Mouse (Mus musculus) spleen, embryonic (tissue): Measurements from ENCODE around the gene 7530416G11Rik.

Source experiments
- CTCF ChIA-PET: fragments of 350-600 bp; sonication (Branson Sonifier 250); formaldehyde crosslinking; loops from one replicate; lab custom pipeline; 2022; lab: Charles Lee

Gene 7530416G11Rik

DNA sequence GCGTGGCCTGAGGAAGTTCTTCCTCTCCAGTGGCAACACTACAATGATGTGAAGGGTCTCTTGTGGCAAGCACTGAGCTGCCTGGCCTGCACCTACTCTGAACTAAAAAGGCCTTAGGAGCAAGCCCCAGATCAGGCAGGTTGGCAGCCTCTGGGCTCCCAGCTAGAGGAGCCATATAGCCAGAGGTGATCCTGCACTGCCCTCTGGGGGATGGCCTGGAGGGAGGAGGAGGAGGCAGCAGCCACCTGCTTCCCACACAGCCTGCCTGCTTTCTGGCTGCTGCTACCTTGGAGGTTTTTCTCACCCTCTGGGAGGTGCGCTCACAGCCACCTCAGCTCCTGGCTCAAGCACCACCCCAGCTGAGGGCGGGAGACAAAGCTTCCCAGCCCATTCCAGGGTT, 22.4 kb downstream of the 7530416G11Rik start:
- CTCF ChIA-PET, result interaction anchor here (0.6 kb wide), 1 partner anchor 9 kb away, joined by 3 read pairs; no protein-coding TSS in a partner anchor

DNA sequence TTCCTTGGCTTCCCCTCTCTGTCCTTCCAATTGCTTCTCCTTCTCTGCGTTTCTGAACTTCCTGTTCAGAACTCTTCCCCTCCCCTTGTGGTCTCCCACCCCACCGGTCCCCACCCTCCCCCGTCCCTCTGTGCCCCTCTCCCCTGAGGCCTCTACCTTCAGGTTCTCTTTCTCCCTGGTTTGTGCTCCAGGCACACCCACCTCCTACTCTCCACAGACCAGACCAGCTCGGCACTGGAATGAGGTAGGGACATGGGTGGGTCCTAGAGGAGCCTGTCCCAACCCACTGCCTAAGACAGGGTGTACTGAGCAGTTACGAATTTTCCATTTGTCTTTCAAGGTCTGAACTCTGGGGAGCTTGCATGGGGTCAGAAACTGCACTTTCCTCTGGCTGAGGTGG, 23.1 kb downstream of the 7530416G11Rik start:
- CTCF ChIA-PET, result no interaction called here

- CTCF ChIA-PET, result no interaction called here
Measured at GRCm38 (mm10) chr15:85479365-85479764, 23.7 kb downstream of the 7530416G11Rik start.

GRCm38 (mm10) chr15:85477584-85477983, 25.4 kb downstream of the 7530416G11Rik start:
- CTCF ChIA-PET, result interaction anchor here (0.5 kb wide), 1 partner anchor 10 kb away, joined by 4 read pairs; no protein-coding TSS in a partner anchor

DNA sequence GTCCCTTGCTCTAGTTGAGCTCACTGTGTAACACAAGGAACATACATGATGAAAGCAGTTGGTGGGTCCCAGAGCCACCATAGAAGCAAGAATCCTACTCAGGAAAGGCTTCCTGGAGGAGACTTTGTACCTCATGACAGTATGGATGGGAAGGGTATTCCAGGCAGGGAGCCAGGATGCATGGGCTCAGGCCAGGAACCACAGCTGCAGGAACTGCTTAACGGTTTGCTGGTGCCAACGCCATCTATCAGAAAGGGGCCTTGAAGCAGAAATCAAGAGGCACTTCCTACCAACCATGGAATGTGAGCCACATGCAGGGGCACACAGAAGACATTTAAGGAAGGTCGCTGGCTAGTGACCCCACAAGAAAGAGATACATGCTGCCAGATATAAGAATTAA, 28.3 kb downstream of the 7530416G11Rik start:
- CTCF ChIA-PET, result no interaction called here

GRCm38 (mm10) chr15:85469401-85469800, 33.6 kb downstream of the 7530416G11Rik start:
- CTCF ChIA-PET, result no interaction called here

DNA sequence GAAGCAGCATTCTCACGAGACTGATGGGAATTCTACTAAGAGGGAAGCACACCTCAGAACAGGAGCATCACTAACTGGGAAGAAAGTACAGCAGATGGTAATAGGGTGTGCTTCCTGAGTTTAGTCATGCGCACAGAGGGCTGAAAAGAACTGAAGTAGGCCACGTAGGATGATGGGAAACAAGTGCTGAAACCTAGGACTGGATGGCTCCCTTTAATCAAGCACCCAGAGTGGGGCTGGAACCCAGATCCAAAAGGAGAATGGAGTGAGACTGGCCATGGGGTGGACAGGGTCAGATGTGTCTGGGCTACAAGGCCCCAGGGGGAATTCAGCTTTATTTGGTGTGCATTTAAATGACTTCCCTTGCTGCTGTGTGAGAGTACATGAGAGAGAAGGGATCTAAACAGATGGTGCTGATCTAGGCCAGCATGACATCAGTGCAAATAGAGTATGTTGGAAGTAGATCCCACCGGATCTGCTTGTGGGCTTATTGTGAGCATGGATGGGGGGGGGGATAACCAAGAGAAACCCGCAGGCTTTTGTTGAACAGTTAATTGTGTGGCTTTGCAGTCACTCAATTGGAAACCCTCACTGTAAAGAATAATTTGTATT, 36.5 kb downstream of the 7530416G11Rik start:
- CTCF ChIA-PET, result interaction anchor here (0.7 kb wide), 1 partner anchor 12 kb away, joined by 11 read pairs; no protein-coding TSS in a partner anchor

DNA sequence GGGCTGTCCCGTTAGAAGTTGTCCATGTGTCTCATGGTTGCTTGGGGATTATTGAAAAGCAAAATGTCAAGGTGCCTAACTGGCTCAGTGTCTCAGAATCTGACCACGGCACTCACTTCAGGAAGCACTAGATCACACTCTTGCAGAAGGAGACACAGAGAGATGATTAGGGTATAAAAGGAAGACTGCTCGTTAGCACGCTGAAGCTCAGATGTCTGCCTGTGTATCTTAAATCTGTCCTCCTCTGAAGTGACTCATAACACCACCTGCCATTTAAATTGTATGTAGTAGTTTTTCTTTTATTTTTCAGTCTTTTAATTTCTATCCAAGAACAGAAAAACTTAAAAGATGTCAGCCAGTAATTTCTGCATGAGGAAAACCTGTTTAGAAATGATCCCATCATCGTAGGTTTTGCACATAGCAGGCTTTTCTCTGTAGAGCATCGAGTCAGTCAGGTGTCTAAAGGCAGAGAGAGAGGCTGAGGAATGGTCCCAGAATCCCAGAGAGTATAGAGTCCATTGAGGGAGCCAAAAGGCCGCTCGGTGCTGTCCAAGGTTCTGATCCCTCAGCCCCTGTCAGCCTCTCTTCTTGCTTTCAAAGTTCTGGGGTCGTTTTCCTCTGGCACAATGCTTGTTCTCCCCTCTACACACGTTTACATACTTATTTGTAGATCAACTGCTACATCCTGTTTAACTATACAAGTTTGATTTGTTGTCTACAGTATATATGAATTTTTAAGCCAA, 38.0 kb downstream of the 7530416G11Rik start:
- CTCF ChIA-PET, result no interaction called here

DNA sequence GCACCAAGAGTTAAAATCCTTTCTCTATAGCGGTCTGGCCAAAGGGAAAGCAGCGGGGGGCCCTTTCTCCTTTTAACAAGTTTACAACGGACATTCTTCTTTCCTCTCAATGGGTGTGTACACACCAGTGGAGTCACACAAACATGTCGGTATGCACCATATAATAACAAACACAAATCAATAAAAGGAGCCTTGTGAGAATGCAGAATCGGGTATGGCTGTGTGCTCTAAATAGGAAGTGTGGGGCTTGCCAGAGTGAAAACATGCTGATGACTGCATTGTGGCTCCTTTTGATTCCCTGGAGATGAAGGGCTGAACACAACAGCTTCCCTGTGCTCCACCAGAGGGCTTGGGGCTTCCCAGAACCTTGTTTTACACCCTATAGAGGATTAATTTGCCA, 38.8 kb downstream of the 7530416G11Rik start:
- CTCF ChIA-PET, result no interaction called here

DNA sequence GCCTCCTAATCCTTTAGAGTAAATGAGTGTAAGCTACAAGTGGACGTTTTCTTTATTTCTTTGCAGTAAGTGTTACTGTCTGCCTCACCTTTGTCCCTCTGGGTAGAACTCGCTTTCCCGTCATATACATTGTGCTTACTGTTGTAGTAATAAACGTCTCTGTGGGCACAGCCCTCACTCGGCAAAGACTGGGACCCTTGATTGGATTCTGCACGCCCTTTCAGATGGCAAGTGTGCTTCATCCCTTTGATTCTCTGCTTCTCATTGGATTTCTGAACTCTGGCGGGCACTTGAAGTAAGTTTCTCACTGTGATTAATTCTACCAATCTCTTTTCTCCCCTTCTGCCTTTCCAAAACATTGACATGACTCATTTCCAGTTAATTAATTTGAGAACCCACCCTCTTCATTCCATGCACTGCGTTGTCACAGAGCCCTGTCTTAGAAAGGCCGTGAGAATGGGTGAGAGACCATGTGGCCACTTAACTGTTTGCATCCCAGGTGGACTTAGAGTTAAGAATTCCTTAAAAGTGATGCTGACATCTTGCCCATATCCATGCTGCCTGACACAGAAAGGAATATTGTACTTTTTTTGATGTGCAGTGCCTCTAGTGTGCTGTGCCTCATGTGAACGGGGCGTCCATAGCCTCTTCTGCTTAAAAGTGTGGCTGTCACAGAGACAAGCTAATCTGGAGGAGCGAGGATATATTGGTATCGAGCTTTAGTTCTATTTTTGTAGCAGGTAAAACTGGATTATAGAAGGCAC, 39.8 kb downstream of the 7530416G11Rik start:
- CTCF ChIA-PET, result no interaction called here

DNA sequence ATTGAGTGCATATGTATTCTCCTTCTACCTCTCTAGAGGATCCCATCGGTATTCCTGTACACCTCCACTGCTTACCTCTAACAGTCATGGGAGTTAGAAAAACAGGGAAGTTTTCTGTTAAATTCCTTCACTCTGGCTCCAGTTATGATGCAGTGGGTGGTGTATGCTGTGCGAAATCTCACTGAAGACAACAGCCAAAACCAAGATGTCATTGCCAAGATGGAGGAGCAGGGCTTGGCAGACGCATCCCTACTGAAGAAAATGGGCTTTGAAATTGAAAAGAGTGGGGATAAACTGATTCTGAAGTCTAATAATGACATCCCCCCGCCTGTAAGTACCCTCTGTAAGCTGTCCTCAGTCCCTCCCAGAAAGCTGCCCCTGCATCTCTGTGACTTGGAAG, 40.9 kb downstream of the 7530416G11Rik start:
- CTCF ChIA-PET, result no interaction called here

DNA sequence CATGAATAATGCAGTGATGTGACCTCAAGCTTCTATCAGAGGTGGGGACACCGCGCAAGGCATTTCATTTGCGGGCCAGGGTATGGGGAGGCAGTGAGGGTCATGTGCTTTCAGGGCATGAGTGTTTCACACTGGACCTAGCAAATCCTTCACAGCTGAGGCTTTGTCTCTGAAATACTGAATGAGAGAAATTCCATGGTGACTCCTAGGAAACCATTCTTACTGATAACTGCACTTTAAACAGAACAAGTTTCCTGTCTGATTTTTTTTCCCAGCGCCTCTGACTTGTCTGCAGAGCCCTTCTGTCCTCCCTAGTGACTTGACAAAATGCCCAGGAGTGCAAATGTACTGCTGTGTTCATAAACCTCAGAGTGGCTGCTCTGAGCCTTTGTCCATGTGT, 41.5 kb downstream of the 7530416G11Rik start:
- CTCF ChIA-PET, result interaction anchor here (0.5 kb wide), 1 partner anchor 678 kb away, joined by 15 read pairs; no protein-coding TSS in a partner anchor

GRCm38 (mm10) chr15:85458631-85459082, 44.4 kb downstream of the 7530416G11Rik start:
- CTCF ChIA-PET, result no interaction called here

DNA sequence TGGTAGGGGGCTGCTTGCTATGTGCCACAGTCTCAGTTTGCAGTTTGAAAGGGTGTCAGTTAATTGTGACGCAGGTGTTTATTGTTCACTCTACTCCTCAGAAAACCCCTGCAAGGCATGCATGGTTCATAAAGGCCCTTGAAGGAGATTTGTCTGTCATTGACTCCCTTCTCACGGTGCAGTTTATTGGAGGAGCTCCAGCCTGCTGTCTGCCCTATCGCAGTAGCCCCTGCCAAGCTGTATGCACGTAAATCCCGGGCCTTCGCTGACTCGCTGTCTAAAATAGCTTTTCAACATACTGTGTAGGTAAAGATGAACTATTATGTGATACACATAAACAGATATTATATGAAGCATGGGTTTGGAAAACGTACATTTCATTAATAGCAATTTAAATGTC, 45.2 kb downstream of the 7530416G11Rik start:
- CTCF ChIA-PET, result no interaction called here

DNA sequence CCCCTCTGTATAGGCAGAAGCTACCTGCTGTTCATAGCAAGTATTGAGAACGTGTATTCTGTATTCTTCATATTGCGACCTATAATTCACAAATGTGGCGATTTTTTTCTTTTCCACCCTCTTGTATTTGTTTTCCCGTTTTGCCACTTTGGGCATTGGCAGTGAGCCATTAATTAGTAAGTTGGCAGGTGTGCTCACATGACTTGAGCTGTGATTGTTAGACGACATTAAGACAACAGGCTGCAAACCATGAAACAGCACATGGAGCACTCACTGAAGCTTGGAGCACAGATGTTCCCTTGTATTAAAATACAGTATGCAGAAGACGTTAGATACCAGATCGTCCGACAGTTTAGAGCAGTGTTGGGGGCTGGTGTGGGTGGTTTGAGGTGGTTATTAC, 46.1 kb downstream of the 7530416G11Rik start:
- CTCF ChIA-PET, result no interaction called here

GRCm38 (mm10) chr15:85446652-85447051, 56.4 kb downstream of the 7530416G11Rik start:
- CTCF ChIA-PET, result no interaction called here
